Mouse (Mus musculus) gastrocnemius, postnatal 4 days (tissue): Measurements from ENCODE around the gene Gsdma2. TPM values are rescaled to one million over a fixed set of nuclear protein-coding genes. Genes with fewer than 3 reads are reported as not detected.
"Not testable (repeated sequence)": the region's sequence is repeated elsewhere in the genome, so short reads cannot be mapped to it uniquely, and the experiment has no call there.

Source experiments
- DNase-seq, 2 experiments: peaks; one replicate each; pipeline ENCODE4 v3.0.0; 2021 to 2022; ENCODE audit warnings: low spot score in 2 of 2, mixed read lengths in 2 of 2
- long read RNA-seq, 2 experiments: library from polyadenylated mRNA; stranded (forward); transcript quantifications; one replicate each; pipeline ENCODE4 v2.0.0; 2021
- total RNA-seq, 2 experiments: library from RNA; stranded (reverse); gene quantifications; 2 replicates each; pipeline ENCODE4 v1.2.3; 2021

The Gsdma2 gene
- total RNA-seq, result not detected
- long read RNA-seq, experiment 1, result 0 reads
- long read RNA-seq, experiment 2, result 0 reads

GRCm38 (mm10) chr11:98646459-98646858, at the start of gene Gsdma2:
Gsdma2 (plus strand) TSS chr11:98646759.
- DNase-seq, result no peak

GRCm38 (mm10) chr11:98597363-98597762, 49.2 kb upstream of the Gsdma2 start:
- DNase-seq, result peak in 1 of 2 experiments; percentile 48

- DNase-seq, result no peak
These were observed 48.6 kb upstream of the Gsdma2 start, which contains the start of gene Lrrc3c for GRCm38 (mm10) chr11:98597991-98598390. Lrrc3c (plus strand) TSS chr11:98598291.

GRCm38 (mm10) chr11:98598851-98599290, 47.7 kb upstream of the Gsdma2 start:
- DNase-seq, result no peak

GRCm38 (mm10) chr11:98599291-98599690, 47.3 kb upstream of the Gsdma2 start:
- DNase-seq, result no peak

GRCm38 (mm10) chr11:98602090-98602690, 44.4 kb upstream of the Gsdma2 start:
- no peak for DNase-seq

GRCm38 (mm10) chr11:98603953-98604352, 42.6 kb upstream of the Gsdma2 start:
- DNase-seq, result no peak

GRCm38 (mm10) chr11:98604911-98605310, 41.6 kb upstream of the Gsdma2 start:
- DNase-seq, result not testable (repeated sequence)

- DNase-seq, result no peak
These were observed 39.8 kb upstream of the Gsdma2 start for GRCm38 (mm10) chr11:98606763-98607162.

- DNase-seq, result no peak
These were observed 25.8 kb upstream of the Gsdma2 start for GRCm38 (mm10) chr11:98620791-98621190.

GRCm38 (mm10) chr11:98623981-98624380, 22.6 kb upstream of the Gsdma2 start:
- not testable (repeated sequence) for DNase-seq

GRCm38 (mm10) chr11:98624381-98624780, 22.2 kb upstream of the Gsdma2 start:
- not testable (repeated sequence) for DNase-seq

GRCm38 (mm10) chr11:98625611-98626410, 20.7 kb upstream of the Gsdma2 start, which contains the start of the genes Gm12355 and Gsdma3:
Gm12355 (minus strand) TSS chr11:98625661.
Gsdma3 (plus strand) TSS chr11:98626360.
- no peak for DNase-seq

- DNase-seq, result no peak
These were observed 17.9 kb upstream of the Gsdma2 start for GRCm38 (mm10) chr11:98628706-98629105.

- DNase-seq, result no peak
These were observed 15.9 kb upstream of the Gsdma2 start for GRCm38 (mm10) chr11:98630646-98631045.

- not testable (repeated sequence) for DNase-seq
These were observed 11.1 kb upstream of the Gsdma2 start for GRCm38 (mm10) chr11:98635312-98635970.

GRCm38 (mm10) chr11:98637501-98637900, 9.1 kb upstream of the Gsdma2 start:
- DNase-seq, result no peak

- no peak for DNase-seq
These were observed 6.5 kb upstream of the Gsdma2 start for GRCm38 (mm10) chr11:98640091-98640490.

- no peak for DNase-seq
These were observed 1.8 kb upstream of the Gsdma2 start for GRCm38 (mm10) chr11:98644757-98645156.

GRCm38 (mm10) chr11:98645946-98646345, 613 bp upstream of the Gsdma2 start:
- no peak for DNase-seq

GRCm38 (mm10) chr11:98655076-98655475, 8.5 kb downstream of the Gsdma2 start:
- peak in 1 of 2 experiments; percentile 33 for DNase-seq

GRCm38 (mm10) chr11:98660517-98660916, 14.0 kb downstream of the Gsdma2 start:
- no peak for DNase-seq
